Mouse (Mus musculus) lung, postnatal 4 days (tissue): ENCODE results near the gene Ralgapb.

Source experiments
- DNase-seq, 2 experiments: peaks; one replicate each; pipeline ENCODE4 v3.0.0; 2021

Gene Ralgapb

GRCm38 (mm10) chr2:158409595-158410021 lies at the start of gene Ralgapb:
Gene Ralgapb, plus strand, starts transcription at chr2:158409848.
- DNase-seq = peak; percentile 99

GRCm38 (mm10) chr2:158360873-158361677 lies 48.6 kb upstream of the Ralgapb start:
- peak; percentile 89 to 91 for DNase-seq

- no peak for DNase-seq
Measured at GRCm38 (mm10) chr2:158361678-158362320, 47.8 kb upstream of the Ralgapb start.

GRCm38 (mm10) chr2:158364175-158364574 lies 45.5 kb upstream of the Ralgapb start:
- DNase-seq = no peak

- DNase-seq = no peak
Measured at GRCm38 (mm10) chr2:158365099-158365850, 44.4 kb upstream of the Ralgapb start.

GRCm38 (mm10) chr2:158367654-158368053 lies 42.0 kb upstream of the Ralgapb start:
- DNase-seq = no peak

- no peak for DNase-seq
Measured at GRCm38 (mm10) chr2:158368313-158368712, 41.3 kb upstream of the Ralgapb start.

- DNase-seq = no peak
Measured at GRCm38 (mm10) chr2:158369474-158370172, 40.0 kb upstream of the Ralgapb start.

GRCm38 (mm10) chr2:158370173-158370550 lies 39.5 kb upstream of the Ralgapb start:
- peak; percentile 15 to 46 for DNase-seq

GRCm38 (mm10) chr2:158373061-158373460 lies 36.6 kb upstream of the Ralgapb start:
- DNase-seq = peak; percentile 60 to 73

- peak; percentile 21 to 51 for DNase-seq
Measured at GRCm38 (mm10) chr2:158373516-158373915, 36.1 kb upstream of the Ralgapb start.

- DNase-seq = peak; percentile 62 to 66
Measured at GRCm38 (mm10) chr2:158375443-158376122, 34.1 kb upstream of the Ralgapb start, which contains the start of gene Snhg11. Gene Snhg11, plus strand, starts transcription at chr2:158375638.

- no peak for DNase-seq
Measured at GRCm38 (mm10) chr2:158376123-158376687, 33.4 kb upstream of the Ralgapb start.

- no peak for DNase-seq
Measured at GRCm38 (mm10) chr2:158376798-158377197, 32.9 kb upstream of the Ralgapb start.

- DNase-seq = no peak
Measured at GRCm38 (mm10) chr2:158377811-158378210, 31.8 kb upstream of the Ralgapb start.

- DNase-seq = peak; percentile 49 to 69
Measured at GRCm38 (mm10) chr2:158379354-158380078, 30.1 kb upstream of the Ralgapb start.

GRCm38 (mm10) chr2:158386072-158386471 lies 23.6 kb upstream of the Ralgapb start:
- no peak for DNase-seq

GRCm38 (mm10) chr2:158389421-158389820 lies 20.2 kb upstream of the Ralgapb start:
- no peak for DNase-seq

GRCm38 (mm10) chr2:158396369-158396768 lies 13.3 kb upstream of the Ralgapb start:
- no peak for DNase-seq

GRCm38 (mm10) chr2:158397140-158397539 lies 12.5 kb upstream of the Ralgapb start:
- DNase-seq = peak in 1 of 2 experiments; percentile 34

- peak; percentile 42 to 53 for DNase-seq
Measured at GRCm38 (mm10) chr2:158402915-158403314, 6.7 kb upstream of the Ralgapb start.
